Mouse (Mus musculus) hindbrain, postnatal 0 days (tissue): ENCODE results near the gene Hsf5. TPM values are rescaled to one million over a fixed set of nuclear protein-coding genes. Genes with fewer than 3 reads are reported as not detected.

Source experiments
- ATAC-seq: fragments of 200-750 bp; cut with Nextera tagmentation; 2 replicates; pipeline ENCODE4 v1.8.0; 2017; ENCODE audit warnings: mild to moderate bottlenecking, moderate TSS enrichment, moderate library complexity
- DNase-seq: peaks from one replicate; pipeline ENCODE4 v3.0.0-alpha.2; 2015; ENCODE audit warnings: low spot score
- H3K27ac ChIP-seq: fragments of 300-500 bp; sonication (generic); 2 replicates; pipeline ENCODE4 v1.5.1; 2014; ENCODE audit warnings: mild to moderate bottlenecking
- H3K27me3 ChIP-seq: fragments of 300-500 bp; sonication (generic); 2 replicates; pipeline ENCODE4 v1.6.1; 2014; ENCODE audit warnings: low read length, mixed read lengths; ENCODE audit not compliant: insufficient read depth
- H3K36me3 ChIP-seq: fragments of 300-500 bp; sonication (generic); 2 replicates; pipeline ENCODE4 v1.6.1; 2014; ENCODE audit warnings: low read length, mixed read lengths; ENCODE audit not compliant: insufficient read depth
- H3K4me1 ChIP-seq: fragments of 300-500 bp; sonication (generic); 2 replicates; pipeline ENCODE4 v1.6.1; 2014; ENCODE audit warnings: antibody characterized with exemption, low read length, mixed read lengths; ENCODE audit not compliant: insufficient read depth
- H3K4me2 ChIP-seq: fragments of 300-500 bp; sonication (generic); 2 replicates; pipeline ENCODE4 v1.6.1; 2014; ENCODE audit warnings: low read depth, mild to moderate bottlenecking, low read length, moderate library complexity, mixed read lengths
- H3K4me3 ChIP-seq: fragments of 300-500 bp; sonication (generic); 2 replicates; pipeline ENCODE4 v1.5.1; 2014; ENCODE audit warnings: low read length
- H3K9ac ChIP-seq: fragments of 300-500 bp; sonication (generic); replicated peaks from 2 replicates; pipeline ENCODE4 v1.6.1; 2014; ENCODE audit warnings: mild to moderate bottlenecking, low read length, moderate library complexity, mixed read lengths
- H3K9me3 ChIP-seq: fragments of 300-500 bp; sonication (generic); 2 replicates; pipeline ENCODE4 v1.6.1; 2016; ENCODE audit warnings: low read length, mixed read lengths
- CTCF ChIP-seq: IDR thresholded peaks from 2 replicates; pipeline ENCODE4 v1.5.1; 2016; ENCODE audit warnings: antibody characterized with exemption, control low read depth, low read depth
- WGBS: fragments of 180-500 bp; shearing (Covaris S2); extraction: QIAGEN DNeasy Blood & Tissue Kit; methylation state at CpG from one replicate; pipeline ENCODE4 v1.1.7; 2014; 5-methylcytosine and 5-hydroxymethylcytosine counted together
- polyA plus RNA-seq: library from polyadenylated mRNA; unstranded; fragments of >200 nt; fragmentation: Nextera tagmentation; extraction: Ambion mirVana; gene quantifications from 2 replicates; pipeline ENCODE4 v1.2.1, GENCODE M21; 2015
- total RNA-seq: library from RNA; depleted of rRNA; stranded (reverse); fragments of >200 nt; gene quantifications from 2 replicates; pipeline ENCODE4 v1.2.3, GENCODE M21; 2014

Gene Hsf5
- total and polyA plus RNA-seq, 2 experiments from 2014 or later: 0.10 to 0.20 TPM

DNA sequence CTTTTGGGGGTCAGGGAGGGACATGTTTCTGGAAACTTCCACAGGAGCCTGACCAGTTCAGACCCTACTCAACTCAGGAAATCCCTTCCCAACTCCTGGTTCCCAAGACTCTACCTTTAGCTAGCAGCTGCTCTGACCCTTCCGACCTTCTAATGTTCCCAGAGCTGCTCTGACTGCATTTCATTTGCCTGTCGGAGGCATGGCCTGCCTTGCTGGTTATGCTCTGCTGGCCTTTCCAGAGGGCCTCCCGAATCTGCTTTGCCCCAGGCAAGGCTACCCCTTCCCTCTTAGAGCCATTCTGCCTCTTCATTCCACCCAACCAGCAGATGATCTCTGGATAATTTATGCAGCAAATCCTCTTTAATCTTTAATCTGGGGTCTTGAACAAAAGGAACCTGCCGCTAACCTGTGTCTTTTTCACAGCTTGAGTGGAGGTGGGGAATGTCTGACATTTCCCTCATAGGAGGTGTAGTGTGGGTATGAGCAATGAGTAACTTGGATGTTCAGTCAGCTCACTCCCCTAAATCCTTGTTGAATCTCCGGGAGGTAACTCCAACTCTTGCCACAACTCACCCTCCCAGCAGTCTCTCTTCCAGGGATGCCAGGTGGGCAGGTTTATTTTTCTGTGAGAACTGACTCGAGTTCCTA, 39.2 kb upstream of the Hsf5 start:
- H3K4me3 ChIP-seq: peak overlapping the region; percentile 48
- H3K4me2 ChIP-seq: peak overlapping the region; percentile 87
- no peak for DNase-seq
- no peak for ATAC-seq
- no peaks in the 10 kb centered on the region for H3K9me3 ChIP-seq
- H3K27ac ChIP-seq: no peak overlapping the region
- H3K4me1 ChIP-seq: peaks cover 6% of the 10 kb centered on the region; the same call in 1 of the 2 replicates
- no peak for TF ChIP-seq CTCF
- WGBS: 22% methylated on average over 6 of the region's 6 CpGs
- peak overlapping the region; percentile 65 for H3K9ac ChIP-seq
- no peaks in the 10 kb centered on the region for H3K27me3 ChIP-seq
- H3K36me3 ChIP-seq: no peaks in the 10 kb centered on the region

DNA sequence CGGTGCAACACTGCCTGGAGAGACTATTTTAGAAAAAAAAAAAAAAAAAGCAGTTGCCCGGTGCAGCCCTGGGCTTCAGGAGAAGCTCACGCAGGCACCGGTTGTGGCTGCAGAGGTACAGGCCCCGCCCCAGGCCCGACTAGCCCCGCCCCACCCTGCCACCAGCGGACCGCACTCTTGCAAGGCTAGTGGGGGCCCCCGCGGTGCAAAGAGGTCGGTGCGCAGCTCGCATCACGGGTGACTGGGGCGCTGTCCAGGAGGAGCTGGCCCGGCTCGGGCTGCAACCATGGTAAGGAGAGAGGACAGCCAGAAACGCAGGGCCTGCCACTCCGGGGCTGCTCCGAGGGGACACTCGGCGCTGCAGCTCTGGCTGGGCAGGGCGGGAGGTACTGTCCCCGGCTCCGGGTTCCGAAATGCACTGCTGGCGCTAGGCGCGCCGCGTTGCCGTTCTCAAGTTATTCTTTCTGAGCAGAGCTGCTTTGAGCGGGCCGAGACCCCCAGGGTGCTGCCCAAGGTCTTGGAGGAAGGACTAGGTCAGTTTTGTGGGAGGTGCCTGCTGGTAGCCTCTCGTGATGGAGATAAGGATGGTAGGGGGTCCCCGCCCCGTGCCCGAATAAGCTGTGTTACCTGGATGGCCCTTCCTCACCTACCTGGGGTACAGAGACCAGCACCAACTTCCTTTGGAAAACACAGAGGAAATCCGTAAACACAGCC, 38.6 kb upstream of the Hsf5 start:
- Histone ChIP-seq H3K4me2 (peak overlapping the region; percentile 87), H3K9me3 (no peaks in the 10 kb centered on the region), H3K4me1 (peaks cover 6% of the 10 kb centered on the region; the same call in 1 of the 2 replicates), H3K4me3 (peak overlapping the region; percentile 48), H3K36me3 (no peaks in the 10 kb centered on the region), H3K9ac (peak overlapping the region; percentile 65), H3K27me3 (no peaks in the 10 kb centered on the region), H3K27ac (peak overlapping the region; percentile 80)
- WGBS: under 1% methylated on average over 40 of the region's 40 CpGs
- TF ChIP-seq CTCF: no peak
- ATAC-seq (peak; percentile 79), DNase-seq (peak; percentile 65)

DNA sequence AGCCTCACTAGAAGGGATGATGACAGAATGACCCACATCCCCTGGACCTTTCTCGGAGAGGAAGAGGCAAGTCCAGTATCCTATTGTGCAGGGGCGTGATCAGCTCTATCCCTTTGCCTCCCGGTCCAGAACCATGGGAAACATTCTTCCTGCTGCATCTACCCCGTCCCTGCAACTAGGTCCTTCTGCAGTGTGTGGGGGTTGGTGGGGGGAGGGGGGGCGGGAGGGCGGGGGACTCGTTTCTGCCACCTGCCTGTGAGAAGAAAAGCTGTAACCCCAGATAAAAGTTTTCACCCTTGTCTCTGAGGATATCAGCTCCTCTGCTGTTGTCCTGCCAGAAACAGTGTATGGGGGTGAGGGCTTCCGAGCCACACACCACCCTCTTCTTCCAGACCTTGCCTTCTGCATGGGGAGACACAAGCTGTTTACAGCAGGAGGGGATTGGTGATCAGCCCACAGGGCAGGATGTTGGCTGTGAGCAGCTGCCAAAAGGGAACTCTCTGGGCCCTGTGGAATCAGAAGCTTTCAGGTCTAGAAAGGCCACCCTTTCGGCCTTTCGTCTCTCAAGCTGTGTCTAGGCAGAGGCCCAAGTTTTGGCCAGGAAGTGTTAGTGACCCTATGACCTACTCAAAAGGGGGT, 37.9 kb upstream of the Hsf5 start:
- H3K27ac ChIP-seq: peak overlapping the region; percentile 80
- H3K36me3 ChIP-seq: no peaks in the 10 kb centered on the region
- H3K9me3 ChIP-seq: no peaks in the 10 kb centered on the region
- peak overlapping the region; percentile 87 for H3K4me2 ChIP-seq
- ATAC-seq (peak; percentile 62), DNase-seq (peak; percentile 47)
- peak; percentile 7; the same call in 1 of the 2 replicates for TF ChIP-seq CTCF
- WGBS: 8% methylated on average over 10 of the region's 10 CpGs
- H3K9ac ChIP-seq: peak overlapping the region; percentile 65
- H3K4me3 ChIP-seq: peak overlapping the region; percentile 48
- no peaks in the 10 kb centered on the region for H3K27me3 ChIP-seq
- H3K4me1 ChIP-seq: peaks cover 6% of the 10 kb centered on the region; the same call in 1 of the 2 replicates

GRCm38 (mm10) chr11:87579713-87580112, 37.3 kb upstream of the Hsf5 start:
- ATAC-seq (no peak), DNase-seq (no peak)
- Histone ChIP-seq H3K9me3 (no peaks in the 10 kb centered on the region), H3K27me3 (no peaks in the 10 kb centered on the region), H3K27ac (peak overlapping the region; percentile 80; the same call in 1 of the 2 replicates), H3K9ac (no peak overlapping the region), H3K4me3 (no peak overlapping the region), H3K4me2 (peak overlapping the region; percentile 87; the same call in 1 of the 2 replicates), H3K36me3 (no peaks in the 10 kb centered on the region), H3K4me1 (peaks cover 6% of the 10 kb centered on the region; the same call in 1 of the 2 replicates)
- WGBS: 16% methylated on average over 1 of the region's 1 CpGs
- no peak for TF ChIP-seq CTCF

DNA sequence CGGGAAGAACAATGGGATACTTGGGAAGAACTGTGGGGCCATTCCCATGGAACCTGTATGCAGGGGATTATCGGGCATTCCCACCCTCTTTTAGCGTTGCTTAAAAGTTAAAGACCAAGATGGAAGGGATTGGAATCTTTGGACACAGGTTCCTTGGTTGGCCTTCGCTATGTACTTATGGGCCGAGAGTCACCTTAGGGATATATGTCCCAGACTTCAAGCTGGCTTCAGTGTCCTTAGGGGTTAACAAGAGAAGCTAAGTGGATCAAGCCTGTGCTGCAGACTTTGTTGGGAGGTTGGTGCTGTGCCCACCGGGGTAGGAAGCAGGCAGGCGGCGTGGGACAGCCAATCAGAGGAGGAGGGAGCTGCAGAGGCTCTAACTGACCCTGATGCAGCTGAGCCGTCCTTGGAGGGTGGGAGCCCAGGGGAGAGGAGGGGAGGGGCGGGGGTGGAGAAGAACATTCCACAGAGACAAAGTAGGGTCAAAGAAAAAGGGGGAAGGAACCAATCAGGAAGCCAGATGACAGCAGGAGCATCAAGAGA, 36.4 kb upstream of the Hsf5 start:
- Histone ChIP-seq H3K4me2 (no peak overlapping the region), H3K27me3 (no peaks in the 10 kb centered on the region), H3K4me1 (peaks cover 6% of the 10 kb centered on the region; the same call in 1 of the 2 replicates), H3K9ac (no peak overlapping the region), H3K27ac (no peak overlapping the region), H3K36me3 (no peaks in the 10 kb centered on the region), H3K9me3 (no peaks in the 10 kb centered on the region), H3K4me3 (no peak overlapping the region)
- no peak for DNase-seq
- TF ChIP-seq CTCF: no peak
- ATAC-seq: no peak
- WGBS: 51% methylated on average over 10 of the region's 10 CpGs

DNA sequence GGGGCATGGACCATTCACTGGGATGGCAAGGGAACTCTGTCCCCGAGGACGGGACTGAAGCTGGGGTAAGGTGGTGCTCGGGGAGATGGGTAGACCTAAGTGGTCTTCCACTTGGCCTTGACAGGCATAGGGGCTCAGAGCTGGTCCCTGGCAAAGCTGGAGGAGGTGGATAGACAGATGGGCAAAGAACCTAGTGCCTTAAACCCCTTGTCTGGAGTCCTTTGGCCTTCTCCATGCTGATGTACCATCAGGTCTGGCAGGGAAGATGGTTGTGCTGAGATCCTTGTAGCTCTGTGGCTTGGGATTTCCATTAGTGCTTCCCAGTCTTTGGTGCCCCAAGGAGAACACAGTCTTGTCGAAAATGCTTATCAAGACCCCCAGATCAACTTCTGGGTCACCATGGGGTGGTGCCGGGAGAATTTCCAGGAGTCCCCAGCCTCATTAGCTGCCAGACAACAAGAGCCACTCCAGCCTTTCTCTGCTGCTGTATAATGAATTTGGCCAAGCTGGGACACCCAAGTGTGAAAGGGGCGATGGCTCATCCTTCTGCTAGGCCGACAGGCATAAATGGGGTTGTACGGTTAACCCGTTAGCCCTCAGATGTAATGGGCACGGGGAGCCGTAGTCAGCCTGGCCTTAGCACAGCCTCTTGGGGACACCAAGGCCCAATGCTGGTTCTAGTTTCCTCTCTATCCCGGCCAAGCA, 35.7 kb upstream of the Hsf5 start:
- Histone ChIP-seq H3K27me3 (no peaks in the 10 kb centered on the region), H3K27ac (no peak overlapping the region), H3K9me3 (no peaks in the 10 kb centered on the region), H3K36me3 (no peaks in the 10 kb centered on the region), H3K4me2 (no peak overlapping the region), H3K9ac (no peak overlapping the region), H3K4me1 (peaks cover 6% of the 10 kb centered on the region; the same call in 1 of the 2 replicates), H3K4me3 (no peak overlapping the region)
- ATAC-seq: no peak
- 90% methylated on average over 12 of the region's 12 CpGs for WGBS
- no peak for DNase-seq
- no peak for TF ChIP-seq CTCF
